Mouse (Mus musculus) ovary, postnatal 36 days (tissue): Measurements from ENCODE around the gene Fam216b.

ENCODE experiments used
- DNase-seq: peaks from one replicate; pipeline ENCODE4 v3.0.0; 2022; ENCODE audit warnings: low spot score, mixed read lengths

Fam216b gene

DNA sequence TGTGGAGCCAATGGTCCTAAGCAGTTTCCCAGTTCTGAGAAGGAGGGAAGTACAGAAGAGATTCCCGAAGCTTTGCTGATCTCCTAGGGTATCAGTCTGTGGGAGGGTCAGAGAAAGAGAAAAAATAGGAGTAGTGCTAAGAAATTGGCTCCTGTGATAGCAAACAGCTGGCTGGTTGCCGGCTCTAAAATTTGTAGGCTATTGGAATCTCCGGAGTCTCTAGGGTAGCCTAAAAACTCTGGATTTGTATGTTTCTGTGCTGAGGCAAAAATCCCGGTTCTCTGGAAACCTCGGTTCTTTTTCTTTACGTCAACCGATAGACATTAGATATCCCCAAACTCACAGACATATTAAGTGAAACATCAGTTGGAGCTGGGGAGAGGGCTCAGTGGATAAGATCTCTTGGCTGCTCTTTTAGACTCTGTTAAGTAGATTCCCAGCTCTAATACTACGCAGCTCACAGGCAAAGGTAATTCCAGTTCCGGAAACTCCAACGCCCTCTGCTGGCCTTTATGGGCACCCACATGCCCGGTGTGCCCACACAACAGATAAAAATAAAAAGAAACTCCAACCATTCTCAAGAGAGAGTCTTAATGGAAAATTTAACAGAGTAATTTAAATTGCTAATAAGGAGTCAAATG lies 46.8 kb downstream of the Fam216b start:
- DNase-seq, result no peak

DNA sequence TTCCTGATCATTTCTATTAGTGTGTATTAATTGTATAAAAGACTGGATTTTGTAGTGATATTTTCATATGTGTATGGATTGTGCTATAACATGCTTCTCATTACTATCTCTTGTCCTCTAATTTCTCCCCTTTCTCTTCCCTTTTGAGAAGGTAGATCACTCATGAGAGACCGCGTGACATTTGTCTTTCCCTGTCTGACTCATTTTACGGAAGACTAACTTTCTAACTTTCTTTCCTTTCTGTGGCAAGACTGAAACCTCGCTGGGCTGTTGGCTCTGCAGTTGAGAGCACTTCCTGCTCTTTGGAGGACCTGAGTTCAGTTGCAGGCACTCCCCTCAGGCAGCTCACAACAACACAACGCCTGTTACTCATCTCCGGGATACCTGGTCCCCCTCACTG lies 48.2 kb downstream of the Fam216b start:
- no peak for DNase-seq

DNA sequence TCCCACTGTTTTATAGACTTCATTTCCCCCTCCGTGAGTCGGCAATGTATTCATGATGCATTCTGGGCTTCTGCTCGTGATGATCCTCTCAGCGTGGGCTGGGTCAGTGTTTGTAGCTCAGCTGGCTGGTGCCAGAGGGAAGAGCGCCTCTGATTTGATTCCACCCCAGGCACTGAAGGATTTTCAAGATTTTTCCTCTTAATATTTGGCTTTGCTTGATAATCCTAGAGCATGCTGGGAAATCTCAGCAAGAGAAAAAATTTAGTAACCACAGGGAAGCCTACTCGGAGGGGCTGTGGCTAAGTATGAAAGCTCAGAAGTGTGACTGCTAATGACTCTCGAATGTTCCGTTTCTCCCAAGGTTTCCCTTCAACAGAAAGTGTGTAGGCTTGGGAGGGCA lies 49.9 kb downstream of the Fam216b start:
- no peak for DNase-seq
